Mouse (Mus musculus) ES-E14 (cell line): ENCODE data around the gene Piezo1. TPM values are rescaled to one million over a fixed set of nuclear protein-coding genes. Genes with fewer than 3 reads are reported as not detected.
A peak's percentile ranks its signal among the peaks of the same experiment; 100 is the strongest.

ENCODE experiments used
- DNase-seq: peaks from one replicate; pipeline ENCODE4 v3.0.0-alpha.2; 2013; ENCODE audit warnings: low read depth, low spot score
- H3K27ac ChIP-seq: 2 replicates; pipeline ENCODE4 v1.5.1; 2012; ENCODE audit warnings: low read depth, mild to moderate bottlenecking, low read length, moderate library complexity, mixed read lengths; ENCODE audit not compliant: poor library complexity, insufficient read depth, severe bottlenecking
- H3K36me3 ChIP-seq: 2 replicates; pipeline ENCODE4 v1.6.1; 2012; ENCODE audit warnings: mild to moderate bottlenecking, low read length, moderate library complexity, mixed read lengths; ENCODE audit not compliant: control insufficient read depth, poor library complexity, insufficient read depth, severe bottlenecking
- H3K4me1 ChIP-seq, 2 experiments: fragments of 150-350 bp in 1 of 2; sonication (generic) in 1 of 2; 2 replicates each; pipeline ENCODE4 v1.6.1; 2012; ENCODE audit warnings: low read length in 2 of 2, mild to moderate bottlenecking in 1 of 2, mixed read lengths in 1 of 2; ENCODE audit not compliant: control insufficient read depth in 2 of 2, insufficient read depth in 2 of 2, poor library complexity in 1 of 2
- H3K4me3 ChIP-seq, 2 experiments: fragments of 150-350 bp in 1 of 2; sonication (generic) in 1 of 2; 2 replicates each; pipeline ENCODE4 v1.5.1; 2012; ENCODE audit warnings: low read length in 2 of 2, low read depth in 1 of 2, mild to moderate bottlenecking in 1 of 2, mixed read lengths in 1 of 2; ENCODE audit not compliant: insufficient read depth in 1 of 2, poor library complexity in 1 of 2, severe bottlenecking in 1 of 2
- H3K9ac ChIP-seq: 2 replicates; pipeline ENCODE4 v1.6.1; 2012; ENCODE audit warnings: low read depth, mild to moderate bottlenecking, low read length, mixed read lengths; ENCODE audit not compliant: poor library complexity, insufficient read depth, severe bottlenecking
- H3K9me3 ChIP-seq: fragments of 150-350 bp; sonication (generic); 2 replicates; pipeline ENCODE4 v1.6.1; 2012; ENCODE audit warnings: low read depth, mild to moderate bottlenecking, low read length; ENCODE audit not compliant: control insufficient read depth, insufficient read depth
- CHD2 ChIP-seq: IDR thresholded peaks from 2 replicates; pipeline ENCODE4 v1.6.1; 2014; ENCODE audit warnings: mild to moderate bottlenecking, low read depth, low read length, inconsistent platforms
- HCFC1 ChIP-seq: IDR thresholded peaks from 2 replicates; pipeline ENCODE4 v1.6.1; 2012; ENCODE audit warnings: low read length, inconsistent platforms, borderline replicate concordance; ENCODE audit not compliant: insufficient read depth
- MAFK ChIP-seq: IDR thresholded peaks from 2 replicates; pipeline ENCODE4 v1.6.1; 2014; ENCODE audit warnings: mild to moderate bottlenecking, low read depth, low read length, inconsistent platforms; ENCODE audit not compliant: insufficient read depth
- ZC3H11A ChIP-seq: IDR thresholded peaks from 2 replicates; pipeline ENCODE4 v1.6.1; 2012; ENCODE audit warnings: low read depth, mild to moderate bottlenecking, inconsistent platforms, low read length, borderline replicate concordance
- ZNF384 ChIP-seq: IDR thresholded peaks from 2 replicates; pipeline ENCODE4 v1.6.1; 2012; ENCODE audit warnings: low read depth, low read length, inconsistent platforms
- in situ Hi-C, 2 experiments: fragments of 600-800 bp; cut with MboI; formaldehyde crosslinking; loops; one replicate each; pipeline ENCODE4 v1.15.1; 2025; ENCODE audit warnings: low sequenced_read_pairs in 2 of 2, inconsistent platforms in 1 of 2; ENCODE audit not compliant: unreplicated experiment in 2 of 2
- total RNA-seq: library from RNA; depleted of rRNA; stranded (reverse); fragments of 300-350 nt; gene quantifications from 2 replicates; pipeline ENCODE4 v1.2.3, GENCODE M21; 2012

The Piezo1 gene
- total RNA-seq, 1 experiment = 204 TPM

GRCm38 (mm10) chr8:122525004-122525403 is 26.1 kb downstream of the Piezo1 start:
- Histone ChIP-seq H3K9ac (peak overlapping the region; percentile 41; the same call in 1 of the 2 replicates), H3K27ac (peak overlapping the region; percentile 98)

GRCm38 (mm10) chr8:122524506-122524905 is 26.6 kb downstream of the Piezo1 start:
- peak overlapping the region; percentile 22 to 36; a peak in 3 of 4 replicates for H3K4me3 ChIP-seq
- peak overlapping the region; percentile 98 for H3K27ac ChIP-seq
- no peaks in the 10 kb centered on the region for H3K9me3 ChIP-seq
- peak overlapping the region; percentile 74 for H3K9ac ChIP-seq
- no peak for DNase-seq
- in situ Hi-C loops = no loop called here
- peaks cover 18 to 40% of the 10 kb centered on the region in 2 experiments for H3K4me1 ChIP-seq
- peaks cover 7% of the 10 kb centered on the region; the same call in 1 of the 2 replicates for H3K36me3 ChIP-seq
- TF ChIP-seq MAFK (no peak), ZNF384 (no peak), HCFC1 (no peak), ZC3H11A (no peak), CHD2 (no peak)

More at GRCm38 (mm10) chr8:122525004-122525403, 26.1 kb downstream of the Piezo1 start:
- Histone ChIP-seq H3K36me3 (peaks cover 7% of the 10 kb centered on the region; the same call in 1 of the 2 replicates), H3K9me3 (no peaks in the 10 kb centered on the region), H3K4me1 (peaks cover 18 to 37% of the 10 kb centered on the region in 2 experiments), H3K4me3 (no peak overlapping the region)
- in situ Hi-C loops = no loop called here
- TF ChIP-seq MAFK = no peak
- TF ChIP-seq ZNF384 = no peak
- no peak for DNase-seq

GRCm38 (mm10) chr8:122523652-122524360 is 27.3 kb downstream of the Piezo1 start:
- in situ Hi-C loops = no loop called here
- Histone ChIP-seq H3K9me3 (no peaks in the 10 kb centered on the region), H3K27ac (peak overlapping the region; percentile 98), H3K4me3 (peak overlapping the region; percentile 22 to 36), H3K9ac (peak overlapping the region; percentile 74), H3K36me3 (peaks cover 4% of the 10 kb centered on the region; the same call in 1 of the 2 replicates), H3K4me1 (peaks cover 18 to 43% of the 10 kb centered on the region in 2 experiments)
- TF ChIP-seq MAFK (no peak), ZNF384 (no peak), ZC3H11A (no peak), CHD2 (no peak), HCFC1 (no peak)
- no peak for DNase-seq

- TF ChIP-seq ZNF384 = no peak
- no peak for TF ChIP-seq CHD2
- TF ChIP-seq ZC3H11A = no peak
- TF ChIP-seq HCFC1 = no peak
- no peak for TF ChIP-seq MAFK
- Histone ChIP-seq H3K4me3 (peak overlapping the region; percentile 35 to 52), H3K9ac (peak overlapping the region; percentile 77)
These were observed 28.1 kb downstream of the Piezo1 start for GRCm38 (mm10) chr8:122522796-122523651.

More at GRCm38 (mm10) chr8:122522796-122523651, 28.1 kb downstream of the Piezo1 start:
- Histone ChIP-seq H3K9me3 (no peaks in the 10 kb centered on the region), H3K36me3 (peaks cover 2% of the 10 kb centered on the region; the same call in 1 of the 2 replicates), H3K27ac (peak overlapping the region; percentile 98), H3K4me1 (peaks cover 18 to 47% of the 10 kb centered on the region in 2 experiments)
- in situ Hi-C loops = no loop called here
- peak; percentile 92 for DNase-seq
